Mouse (Mus musculus) MEL (cell line): Measurements from ENCODE around the gene Ier2. TPM values are rescaled to one million over a fixed set of nuclear protein-coding genes. Genes with fewer than 3 reads are reported as not detected.
"Not testable (repeated sequence)": the region's sequence is repeated elsewhere in the genome, so short reads cannot be mapped to it uniquely, and the experiment has no call there.

Source experiments
- DNase-seq: peaks from one replicate; pipeline ENCODE4 v3.0.0; 2011; ENCODE audit warnings: low read depth, low spot score
- H3K27ac ChIP-seq: 2 replicates; pipeline ENCODE4 v1.5.1; 2012; ENCODE audit warnings: low read depth, mild to moderate bottlenecking, control low read depth, low read length, moderate library complexity; ENCODE audit not compliant: control insufficient read depth
- H3K27me3 ChIP-seq, 2 experiments: fragments of 150-350 bp in 1 of 2; sonication (generic) in 1 of 2; 2 replicates each; pipeline ENCODE4 v1.6.1; 2012; ENCODE audit warnings: low read length in 2 of 2, mild to moderate bottlenecking in 2 of 2, improper control_type of control experiment in 1 of 2, moderate library complexity in 1 of 2; ENCODE audit not compliant: insufficient read depth in 2 of 2, control insufficient read depth in 1 of 2
- H3K36me3 ChIP-seq, 2 experiments: 2 replicates each; pipeline ENCODE4 v1.6.1; 2012 to 2014; ENCODE audit warnings: low read length in 2 of 2, improper control_type of control experiment in 1 of 2, inconsistent platforms in 1 of 2, mild to moderate bottlenecking in 1 of 2; ENCODE audit not compliant: insufficient read depth in 2 of 2, control insufficient read depth in 1 of 2
- H3K4me1 ChIP-seq, 2 experiments: fragments of 150-350 bp in 1 of 2; sonication (generic) in 1 of 2; 2 replicates each; pipeline ENCODE4 v1.6.1; 2012; ENCODE audit warnings: low read length in 2 of 2, improper control_type of control experiment in 1 of 2, mild to moderate bottlenecking in 1 of 2; ENCODE audit not compliant: insufficient read depth in 2 of 2, control insufficient read depth in 1 of 2
- H3K4me3 ChIP-seq, 2 experiments: fragments of 150-350 bp in 1 of 2; sonication (generic) in 1 of 2; 2 replicates each; pipeline ENCODE4 v1.5.1; 2012; ENCODE audit warnings: low read depth in 2 of 2, low read length in 2 of 2, mild to moderate bottlenecking in 2 of 2, moderate library complexity in 2 of 2, control low read depth in 1 of 2, improper control_type of control experiment in 1 of 2; ENCODE audit not compliant: control insufficient read depth in 1 of 2, insufficient read depth in 1 of 2
- H3K79me2 ChIP-seq: 2 replicates; pipeline ENCODE4 v1.6.1; 2012; ENCODE audit warnings: mild to moderate bottlenecking, low read length, moderate library complexity; ENCODE audit not compliant: control insufficient read depth, poor library complexity, insufficient read depth
- H3K9ac ChIP-seq: 2 replicates; pipeline ENCODE4 v1.6.1; 2012; ENCODE audit warnings: low read depth, mild to moderate bottlenecking, control low read depth, low read length, moderate library complexity; ENCODE audit not compliant: control insufficient read depth, poor library complexity, severe bottlenecking
- H3K9me3 ChIP-seq: fragments of 150-350 bp; sonication (generic); replicated peaks from 2 replicates; pipeline ENCODE4 v1.6.1; 2012; ENCODE audit warnings: mild to moderate bottlenecking, low read length, improper control_type of control experiment, moderate library complexity; ENCODE audit not compliant: insufficient read depth
- BHLHE40 ChIP-seq: IDR thresholded peaks from 2 replicates; pipeline ENCODE4 v1.6.1; 2012; ENCODE audit warnings: low read depth, mild to moderate bottlenecking, inconsistent platforms, low read length, improper control_type of control experiment, borderline replicate concordance
- CHD2 ChIP-seq: IDR thresholded peaks from 2 replicates; pipeline ENCODE4 v1.6.1; 2011; ENCODE audit warnings: low read length, improper control_type of control experiment
- E2F4 ChIP-seq: IDR thresholded peaks from 2 replicates; pipeline ENCODE4 v1.6.1; 2011; ENCODE audit warnings: low read depth, low read length, improper control_type of control experiment, borderline replicate concordance
- EP300 ChIP-seq, 2 experiments: IDR thresholded peaks; 2 replicates each; pipeline ENCODE4 v1.6.1; 2011; ENCODE audit warnings: improper control_type of control experiment in 2 of 2, low read length in 2 of 2, low read depth in 1 of 2, mild to moderate bottlenecking in 1 of 2
- GATA1 ChIP-seq: IDR thresholded peaks from 2 replicates; pipeline ENCODE4 v1.6.1; 2011; ENCODE audit warnings: low read depth, low read length, improper control_type of control experiment
- KAT2A ChIP-seq: conservative IDR thresholded peaks from 2 replicates; pipeline ENCODE4 v1.6.1; 2012; ENCODE audit warnings: low read depth, low read length, improper control_type of control experiment, inconsistent platforms
- MAFK ChIP-seq: IDR thresholded peaks from 2 replicates; pipeline ENCODE4 v1.6.1; 2011; ENCODE audit warnings: low read depth, mild to moderate bottlenecking, low read length, improper control_type of control experiment, borderline replicate concordance
- MAZ ChIP-seq: IDR thresholded peaks from 2 replicates; pipeline ENCODE4 v1.6.1; 2012; ENCODE audit warnings: low read depth, mild to moderate bottlenecking, inconsistent platforms, low read length, improper control_type of control experiment
- NRF1 ChIP-seq: IDR thresholded peaks from 2 replicates; pipeline ENCODE4 v1.6.1; 2014; ENCODE audit warnings: low read depth, mild to moderate bottlenecking, inconsistent platforms, low read length, improper control_type of control experiment, moderate library complexity; ENCODE audit not compliant: poor library complexity, insufficient read depth, severe bottlenecking
- POLR2AphosphoS2 ChIP-seq: IDR thresholded peaks from 2 replicates; pipeline ENCODE4 v1.6.1; 2011; ENCODE audit warnings: low read length, improper control_type of control experiment
- RCOR1 ChIP-seq: IDR thresholded peaks from 2 replicates; pipeline ENCODE4 v1.6.1; 2012; ENCODE audit warnings: low read depth, mild to moderate bottlenecking, inconsistent platforms, low read length, improper control_type of control experiment
- SMC3 ChIP-seq: IDR thresholded peaks from 2 replicates; pipeline ENCODE4 v1.6.1; 2011; ENCODE audit warnings: low read depth, low read length, improper control_type of control experiment
- TCF12 ChIP-seq: IDR thresholded peaks from 2 replicates; pipeline ENCODE4 v1.6.1; 2014; ENCODE audit warnings: low read depth, mild to moderate bottlenecking, inconsistent platforms, low read length, improper control_type of control experiment, moderate library complexity
- UBTF ChIP-seq: IDR thresholded peaks from 2 replicates; pipeline ENCODE4 v1.6.1; 2012; ENCODE audit warnings: low read depth, mild to moderate bottlenecking, inconsistent platforms, low read length, improper control_type of control experiment, moderate library complexity, borderline replicate concordance; ENCODE audit not compliant: insufficient read depth
- ZMIZ1 ChIP-seq: IDR thresholded peaks from 2 replicates; pipeline ENCODE4 v1.6.1; 2012; ENCODE audit warnings: low read depth, mild to moderate bottlenecking, inconsistent platforms, low read length, improper control_type of control experiment, moderate library complexity
- ZNF384 ChIP-seq: IDR thresholded peaks from 2 replicates; pipeline ENCODE4 v1.6.1; 2012; ENCODE audit warnings: low read depth, mild to moderate bottlenecking, inconsistent platforms, low read length, improper control_type of control experiment
- polyA plus RNA-seq, 2 experiments: library from polyadenylated mRNA; stranded (reverse) in 1 of 2; unstranded in 1 of 2; fragments of >175 nt in 1 of 2; fragments of >200 nt in 1 of 2; gene quantifications; 2 replicates each; pipeline versions ENCODE4 v1.2.1 to v1.2.4; 2012; ENCODE audit warnings: low replicate concordance in 2 of 2, low read depth in 1 of 2; ENCODE audit not compliant: insufficient read length in 2 of 2, insufficient read depth in 1 of 2, missing spikeins in 1 of 2
- total RNA-seq: library from RNA; depleted of rRNA; stranded (reverse); fragments of 300-350 nt; gene quantifications from 2 replicates; pipeline ENCODE4 v1.2.3, GENCODE M21; 2012

Gene Ier2
- total and polyA plus RNA-seq, 3 experiments = 22.5 to 258 (median 37.7) TPM

GRCm38 (mm10) chr8:84682257-84682656 is 19.6 kb upstream of the Ier2 start:
- Histone ChIP-seq H3K36me3 (peaks cover 6 to 14% of the 10 kb centered on the region in 2 experiments; a peak in 3 of 4 replicates), H3K9me3 (no peaks in the 10 kb centered on the region)

DNA sequence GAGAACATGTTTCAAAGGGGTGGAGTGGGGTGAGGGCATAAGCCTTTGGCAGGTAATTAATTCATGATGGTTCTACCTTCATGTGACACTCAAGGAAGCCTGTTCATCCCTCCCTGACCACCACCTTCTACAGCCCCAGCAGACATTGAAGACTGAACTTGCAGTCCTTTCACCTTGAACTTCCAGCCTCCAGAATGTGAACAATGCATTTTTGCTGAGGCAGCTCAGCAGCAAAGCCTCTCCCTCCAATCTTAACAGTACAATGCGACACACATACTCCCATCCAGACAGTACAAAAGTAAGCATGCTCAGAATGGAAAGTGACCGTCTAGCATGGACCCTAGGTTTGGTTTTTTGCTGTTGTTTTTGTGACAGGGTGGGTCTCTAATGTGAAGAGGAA is 18.8 kb upstream of the Ier2 start:
- Histone ChIP-seq H3K36me3 (peaks cover 6 to 16% of the 10 kb centered on the region in 2 experiments; a peak in 3 of 4 replicates), H3K4me1 (peaks cover 0 to 7% of the 10 kb centered on the region in 2 experiments; a peak in 2 of 4 replicates), H3K4me3 (no peak overlapping the region)

More at GRCm38 (mm10) chr8:84682257-84682656, 19.6 kb upstream of the Ier2 start:
- peaks cover 63% of the 10 kb centered on the region for H3K79me2 ChIP-seq
- TF ChIP-seq E2F4 (no peak), ZMIZ1 (no peak), TCF12 (no peak), ZNF384 (no peak), POLR2AphosphoS2 (no peak), RCOR1 (no peak), KAT2A (no peak), SMC3 (no peak), MAZ (no peak), GATA1 (no peak)
- H3K9ac ChIP-seq = no peak overlapping the region
- H3K27me3 ChIP-seq = no peaks in the 10 kb centered on the region
- H3K4me3 ChIP-seq = no peak overlapping the region
- DNase-seq = no peak
- no peak overlapping the region for H3K27ac ChIP-seq
- peaks cover 0 to 7% of the 10 kb centered on the region in 2 experiments; a peak in 2 of 4 replicates for H3K4me1 ChIP-seq

DNA sequence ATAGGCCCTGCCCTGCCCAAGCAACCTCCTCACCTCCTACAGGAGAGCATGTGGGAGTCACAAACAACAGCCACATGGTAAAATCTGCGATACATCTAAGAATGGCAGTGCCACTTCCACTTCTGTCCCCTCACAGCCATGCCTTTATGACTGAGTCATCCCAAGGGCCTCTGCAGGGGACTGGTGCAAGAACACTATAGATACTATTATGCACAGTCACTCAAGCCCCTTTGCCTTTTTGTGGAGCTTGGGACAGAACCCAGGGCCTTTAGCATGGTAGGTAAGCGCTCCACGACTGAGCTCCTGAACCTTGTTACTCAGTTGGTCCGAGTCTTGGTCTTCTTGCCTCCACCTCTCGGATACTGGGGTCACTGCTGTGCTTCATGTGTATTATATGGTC is 14.7 kb upstream of the Ier2 start:
- no peak overlapping the region for H3K27ac ChIP-seq
- peaks cover 21% of the 10 kb centered on the region for H3K79me2 ChIP-seq
- H3K9me3 ChIP-seq = no peaks in the 10 kb centered on the region
- H3K27me3 ChIP-seq = no peaks in the 10 kb centered on the region
- H3K4me1 ChIP-seq = no peaks in the 10 kb centered on the region
- TF ChIP-seq MAFK = no peak
- TF ChIP-seq BHLHE40 = no peak
- no peak for TF ChIP-seq SMC3
- no peak for TF ChIP-seq E2F4
- TF ChIP-seq CHD2 = no peak
- no peak for TF ChIP-seq KAT2A
- no peak for TF ChIP-seq EP300 (IDR thresholded peaks at IDR 0.05; ENCODE audit: low read depth in 1 of 2, low read length in 2 of 2)
- TF ChIP-seq UBTF = no peak
- TF ChIP-seq, all 39 proteins: peak for 0
- no peak for DNase-seq
- Histone ChIP-seq H3K36me3 (peaks cover 0 to 17% of the 10 kb centered on the region in 2 experiments; a peak in 3 of 4 replicates), H3K4me3 (no peak overlapping the region), H3K9ac (no peak overlapping the region)

More for the DNA sequence above, 18.8 kb upstream of the Ier2 start:
- TF ChIP-seq UBTF = no peak
- TF ChIP-seq NRF1 = no peak
- TF ChIP-seq, all 39 proteins: peak for 0
- H3K79me2 ChIP-seq = peaks cover 59% of the 10 kb centered on the region
- H3K9me3 ChIP-seq = no peaks in the 10 kb centered on the region
- H3K9ac ChIP-seq = no peak overlapping the region
- no peaks in the 10 kb centered on the region for H3K27me3 ChIP-seq
- DNase-seq = no peak
- no peak overlapping the region for H3K27ac ChIP-seq

DNA sequence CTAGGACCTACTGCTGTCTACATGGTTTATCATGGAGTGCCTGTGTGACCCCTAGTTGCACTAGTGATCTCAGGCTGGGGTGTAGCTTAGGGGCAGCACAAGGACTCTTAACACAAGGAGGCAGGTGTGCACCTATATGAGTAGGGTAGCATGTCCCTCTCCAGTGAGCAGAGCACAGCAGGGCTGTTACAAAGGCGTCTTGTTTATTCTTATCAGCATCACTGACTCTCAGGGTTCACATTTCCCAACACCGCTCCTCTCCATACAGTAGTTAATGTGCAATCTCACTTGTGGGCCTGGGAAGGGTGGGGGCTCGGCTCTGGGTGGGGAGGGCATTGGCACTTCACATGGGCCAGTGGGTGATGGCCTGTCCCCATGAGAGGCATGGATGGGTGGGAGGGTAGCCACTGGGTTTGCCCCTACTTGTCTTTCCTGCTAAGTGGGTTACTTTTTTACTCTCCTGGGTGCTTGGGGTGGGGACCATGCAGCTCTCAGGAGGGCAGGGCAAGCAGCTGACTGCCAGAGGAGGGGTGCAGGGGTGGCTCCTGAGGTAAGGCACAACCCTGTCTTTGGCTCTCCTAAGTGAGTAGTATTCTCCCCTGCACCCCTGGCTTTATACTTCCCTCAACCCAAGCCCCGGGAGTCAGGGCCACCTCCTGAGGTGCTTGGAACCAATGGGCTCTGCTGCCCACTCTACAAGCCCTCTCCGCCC is 7.8 kb upstream of the Ier2 start:
- Histone ChIP-seq H3K36me3 (peaks cover 4 to 10% of the 10 kb centered on the region in 2 experiments), H3K4me1 (peaks cover 0 to 12% of the 10 kb centered on the region in 2 experiments; a peak in 1 of 4 replicates), H3K79me2 (peaks cover 13% of the 10 kb centered on the region)
- not testable (repeated sequence) for DNase-seq, H3K4me3 ChIP-seq, H3K27ac ChIP-seq, H3K9me3 ChIP-seq, H3K27me3 ChIP-seq, H3K9ac ChIP-seq
